Mouse (Mus musculus) ovary, postnatal 14 days (tissue): ENCODE results near the gene Irf7.

Source experiments
- DNase-seq: peaks from one replicate; pipeline ENCODE4 v3.0.0; 2022; ENCODE audit warnings: low spot score

Irf7 gene

GRCm38 (mm10) chr7:141265739-141266561, at the start of gene Irf7:
TSS of gene Irf7 (minus strand) at chr7:141266481.
- DNase-seq: peak; percentile 42

- no peak for DNase-seq
Measured at GRCm38 (mm10) chr7:141315974-141316373, 49.7 kb upstream of the Irf7 start.

GRCm38 (mm10) chr7:141315076-141315475, 48.8 kb upstream of the Irf7 start:
- no peak for DNase-seq

GRCm38 (mm10) chr7:141314416-141314815, 48.1 kb upstream of the Irf7 start:
- DNase-seq: no peak

GRCm38 (mm10) chr7:141304537-141304936, 38.3 kb upstream of the Irf7 start:
- no peak for DNase-seq

- no peak for DNase-seq
Measured at GRCm38 (mm10) chr7:141302702-141303268, 36.5 kb upstream of the Irf7 start.

- DNase-seq: no peak
Measured at GRCm38 (mm10) chr7:141301386-141301785, 35.1 kb upstream of the Irf7 start.

- DNase-seq: no peak
Measured at GRCm38 (mm10) chr7:141299175-141299574, 32.9 kb upstream of the Irf7 start.

GRCm38 (mm10) chr7:141297926-141298650, 31.8 kb upstream of the Irf7 start:
- DNase-seq: no peak

GRCm38 (mm10) chr7:141294479-141294878, 28.2 kb upstream of the Irf7 start:
- no peak for DNase-seq

GRCm38 (mm10) chr7:141293852-141294471, 27.7 kb upstream of the Irf7 start:
- no peak for DNase-seq

- DNase-seq: no peak
Measured at GRCm38 (mm10) chr7:141292583-141293388, 26.5 kb upstream of the Irf7 start.

GRCm38 (mm10) chr7:141291921-141292582, 25.8 kb upstream of the Irf7 start, which contains the start of gene Drd4:
TSS of gene Drd4 (plus strand) at chr7:141292006.
- DNase-seq: peak; percentile 29

GRCm38 (mm10) chr7:141288042-141288441, 21.8 kb upstream of the Irf7 start:
- no peak for DNase-seq

- DNase-seq: no peak
Measured at GRCm38 (mm10) chr7:141282756-141283155, 16.5 kb upstream of the Irf7 start.

- no peak for DNase-seq
Measured at GRCm38 (mm10) chr7:141281442-141281841, 15.2 kb upstream of the Irf7 start.

GRCm38 (mm10) chr7:141278766-141279590, 12.7 kb upstream of the Irf7 start, which contains the start of gene Sct:
TSS of gene Sct (minus strand) at chr7:141279133.
- DNase-seq: no peak

GRCm38 (mm10) chr7:141277701-141278678, 11.7 kb upstream of the Irf7 start:
- no peak for DNase-seq

- no peak for DNase-seq
Measured at GRCm38 (mm10) chr7:141276546-141276945, 10.3 kb upstream of the Irf7 start, which contains the start of gene Cdhr5. TSS of gene Cdhr5 (minus strand) at chr7:141276786.
